35 mouse cellular contexts compared by ENCODE assay signal in the genomic region with DNA sequence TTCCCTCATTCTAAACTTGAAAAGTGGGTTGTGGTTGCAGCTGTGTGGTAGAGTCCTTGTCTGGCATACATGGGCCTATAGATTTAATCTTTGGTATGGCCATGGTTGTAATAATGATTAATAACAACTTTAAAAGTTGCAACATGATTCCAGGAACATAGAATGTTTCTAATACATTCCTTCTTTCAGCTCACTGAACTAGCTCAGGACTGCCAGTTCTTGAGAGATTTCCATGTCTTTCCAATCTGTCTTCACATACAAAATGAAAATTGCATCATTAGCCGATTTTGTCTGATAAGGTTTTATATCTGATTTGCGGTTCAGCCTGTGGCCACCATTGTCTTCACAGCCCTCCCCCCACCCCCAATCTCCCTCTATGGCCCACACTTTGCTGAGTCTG. TPM values are rescaled to one million over a fixed set of nuclear protein-coding genes. Genes with fewer than 3 reads are reported as not detected.
"Had no signal": no experiment of that assay in that cellular context is flagged by ENCODE, and none has a peak within 500 bp of the region (broad histone marks: within the 10 kb centered on the region; RNA-seq: fewer than 3 reads in every experiment).

No protein-coding gene starts in this region.

- H3K36me3 ChIP-seq: heart, embryonic 10.5 days; heart, embryonic 12.5 days; heart, embryonic 13.5 days; heart, embryonic 15.5 days; hindbrain, embryonic 10.5 days; hindbrain, embryonic 12.5 days; hindbrain, embryonic 13.5 days; hindbrain, embryonic 15.5 days; intestine, embryonic 15.5 days; kidney, embryonic 15.5 days had no signal

- H3K4me2 ChIP-seq: heart, embryonic 11.5 days; heart, embryonic 12.5 days; heart, embryonic 13.5 days; heart, embryonic 15.5 days; hindbrain, embryonic 12.5 days; hindbrain, embryonic 13.5 days; hindbrain, embryonic 14.5 days; hindbrain, embryonic 15.5 days; intestine, embryonic 15.5 days; kidney, embryonic 15.5 days had no signal

- ATAC-seq: hindbrain, embryonic 16.5 days; hindbrain, postnatal 0 days; inflammation-experienced regulatory T-cells, adult 6 months; intestine, embryonic 15.5 days; intestine, embryonic 16.5 days; intestine, postnatal 0 days had no signal

- H3K27ac ChIP-seq: heart, embryonic 10.5 days; heart, embryonic 13.5 days; heart, embryonic 15.5 days; hindbrain, embryonic 10.5 days; hindbrain, embryonic 12.5 days; hindbrain, embryonic 13.5 days; hindbrain, embryonic 14.5 days; hindbrain, embryonic 15.5 days; hindbrain, postnatal 0 days; intestine, embryonic 15.5 days; kidney, embryonic 15.5 days; kidney, postnatal 0 days; layer of hippocampus, adult 2 months had no signal

- H3K9ac ChIP-seq: heart, embryonic 12.5 days; heart, embryonic 13.5 days; heart, embryonic 15.5 days; hindbrain, embryonic 12.5 days; hindbrain, embryonic 13.5 days; hindbrain, embryonic 14.5 days; hindbrain, embryonic 15.5 days; intestine, embryonic 15.5 days; kidney, embryonic 15.5 days had no signal

- H3K9me3 ChIP-seq: heart, embryonic 10.5 days; heart, embryonic 12.5 days; heart, embryonic 13.5 days; heart, embryonic 15.5 days; hindbrain, embryonic 10.5 days; hindbrain, embryonic 12.5 days; hindbrain, embryonic 13.5 days; hindbrain, embryonic 15.5 days; intestine, embryonic 15.5 days; kidney, embryonic 15.5 days had no signal

- DNase-seq: heart, postnatal 10 days; heart, postnatal 14 days; heart, postnatal 36 days; heart, postnatal 4 days; kidney, adult 11 months; kidney, adult 18-20 months; kidney, adult 2 months; kidney, adult 8-10 months; kidney, adult 9 months; kidney, postnatal 10 days; kidney, postnatal 14 days; kidney, postnatal 25 days; kidney, postnatal 36 days; kidney, postnatal 4 days; layer of hippocampus, adult 9-11 months; layer of hippocampus, postnatal 36 days had no signal

- H3K4me3 ChIP-seq: heart, embryonic 10.5 days; heart, embryonic 12.5 days; heart, embryonic 13.5 days; heart, embryonic 15.5 days; hindbrain, embryonic 10.5 days; hindbrain, embryonic 12.5 days; hindbrain, embryonic 13.5 days; hindbrain, embryonic 15.5 days; intestine, embryonic 15.5 days; kidney, embryonic 15.5 days; layer of hippocampus, adult 2 months had no signal

RNA-seq across cellular contexts. Expression of gene Lrp2, which starts 5.8 kb away (rescaled TPM):
- polyA plus RNA-seq: inflammation-experienced regulatory T-cells, adult 6 months had no signal
